17 mouse cellular contexts compared by ENCODE assay signal in the genomic region with DNA sequence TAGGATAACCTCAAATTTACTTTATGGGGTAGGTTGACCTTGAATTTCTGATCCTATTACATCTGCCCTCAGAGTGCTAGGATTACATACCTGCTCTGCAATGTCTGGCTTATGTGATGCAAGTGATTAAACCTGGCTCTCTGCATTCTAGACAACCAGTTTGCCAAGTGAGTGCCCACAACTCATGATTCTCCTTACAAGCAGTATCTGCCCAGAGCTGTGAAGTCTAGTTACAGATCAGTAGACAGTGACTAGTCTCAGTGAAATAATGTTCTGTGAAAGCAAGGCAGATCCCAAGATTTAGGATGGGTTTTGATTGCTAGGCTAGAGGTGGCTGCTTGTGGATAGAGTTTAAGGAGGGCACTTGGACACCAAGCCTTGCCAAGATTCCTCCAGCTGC.
"Had no signal": no experiment of that assay in that cellular context is flagged by ENCODE, and none has a peak within 500 bp of the region (broad histone marks: within the 10 kb centered on the region; RNA-seq: fewer than 3 reads in every experiment).

No protein-coding gene starts in this region.

- ATAC-seq: midbrain, embryonic 16.5 days had no signal

- H3K27me3 ChIP-seq: midbrain, embryonic 12.5 days had no signal

- H3K9ac ChIP-seq: lung, embryonic 14.5 days; midbrain, embryonic 12.5 days had no signal

- H3K4me1 ChIP-seq: midbrain, embryonic 12.5 days had no signal

- DNase-seq: lung, adult 18-20 months; lung, embryonic 14.5 days; lung, postnatal 10 days; lung, postnatal 4 days; midbrain, embryonic 14.5 days; retina, postnatal 1 day; right cerebral cortex, adult 18-20 months; right cerebral cortex, postnatal 25 days; right cerebral cortex, postnatal 4 days; spleen, adult 18-20 months; thymus, adult 18-20 months; thymus, postnatal 14 days; thymus, postnatal 36 days had no signal

- H3K9me3 ChIP-seq: midbrain, embryonic 10.5 days; midbrain, embryonic 12.5 days had no signal

- H3K4me3 ChIP-seq: midbrain, embryonic 10.5 days; midbrain, embryonic 12.5 days; myocyte had no signal

- H3K36me3 ChIP-seq: midbrain, embryonic 10.5 days; midbrain, embryonic 12.5 days had no signal

- H3K4me2 ChIP-seq: lung, embryonic 14.5 days; midbrain, embryonic 12.5 days had no signal

- H3K27ac ChIP-seq: midbrain, embryonic 10.5 days; midbrain, embryonic 12.5 days had no signal
